Mouse (Mus musculus) heart, embryonic 13.5 days (tissue): Measurements from ENCODE around the gene Olfr1532-ps1. TPM values are rescaled to one million over a fixed set of nuclear protein-coding genes. Genes with fewer than 3 reads are reported as not detected.
"Not testable (repeated sequence)": the region's sequence is repeated elsewhere in the genome, so short reads cannot be mapped to it uniquely, and the experiment has no call there.

Source experiments
- ATAC-seq: fragments of 200-750 bp; cut with Nextera tagmentation; 2 replicates; pipeline ENCODE4 v1.8.0; 2017; ENCODE audit warnings: moderate TSS enrichment; ENCODE audit not compliant: insufficient number of reproducible peaks, low FRiP score, low TSS enrichment; ENCODE audit errors: extremely low read depth
- H3K27ac ChIP-seq: fragments of 300-500 bp; sonication (generic); replicated peaks from 2 replicates; pipeline ENCODE4 v1.5.1; 2015; ENCODE audit warnings: moderate library complexity, mild to moderate bottlenecking, inconsistent platforms
- H3K27me3 ChIP-seq: fragments of 300-500 bp; sonication (generic); replicated peaks from 2 replicates; pipeline ENCODE4 v1.6.1; 2015; ENCODE audit warnings: mild to moderate bottlenecking, inconsistent platforms
- H3K36me3 ChIP-seq: fragments of 300-500 bp; sonication (generic); 2 replicates; pipeline ENCODE4 v1.6.1; 2015; ENCODE audit warnings: mild to moderate bottlenecking, inconsistent platforms
- H3K4me1 ChIP-seq: fragments of 300-500 bp; sonication (generic); 2 replicates; pipeline ENCODE4 v1.6.1; 2015; ENCODE audit warnings: inconsistent platforms
- H3K4me2 ChIP-seq: fragments of 300-500 bp; sonication (generic); 2 replicates; pipeline ENCODE4 v1.6.1; 2015; ENCODE audit warnings: inconsistent platforms, mild to moderate bottlenecking, moderate library complexity
- H3K4me3 ChIP-seq: fragments of 300-500 bp; sonication (generic); 2 replicates; pipeline ENCODE4 v1.5.1; 2015; ENCODE audit warnings: moderate library complexity, mild to moderate bottlenecking, inconsistent platforms
- H3K9ac ChIP-seq: fragments of 300-500 bp; sonication (generic); 2 replicates; pipeline ENCODE4 v1.6.1; 2015; ENCODE audit warnings: inconsistent platforms, mild to moderate bottlenecking, moderate library complexity
- H3K9me3 ChIP-seq: fragments of 300-500 bp; sonication (generic); 2 replicates; pipeline ENCODE4 v1.6.1; 2016; ENCODE audit warnings: inconsistent platforms
- WGBS: fragments of 180-500 bp; shearing (Covaris S2); methylation state at CpG from one replicate; pipeline ENCODE4 v1.1.7; 2015; ENCODE audit warnings: mixed read lengths; 5-methylcytosine and 5-hydroxymethylcytosine counted together
- polyA plus RNA-seq: library from polyadenylated mRNA; unstranded; fragments of >200 nt; fragmentation: Nextera tagmentation; extraction: Ambion mirVana; gene quantifications from 2 replicates; pipeline ENCODE4 v1.2.1, GENCODE M21; 2015

Olfr1532-ps1 gene
- not detected in 2 replicates for polyA plus RNA-seq

DNA sequence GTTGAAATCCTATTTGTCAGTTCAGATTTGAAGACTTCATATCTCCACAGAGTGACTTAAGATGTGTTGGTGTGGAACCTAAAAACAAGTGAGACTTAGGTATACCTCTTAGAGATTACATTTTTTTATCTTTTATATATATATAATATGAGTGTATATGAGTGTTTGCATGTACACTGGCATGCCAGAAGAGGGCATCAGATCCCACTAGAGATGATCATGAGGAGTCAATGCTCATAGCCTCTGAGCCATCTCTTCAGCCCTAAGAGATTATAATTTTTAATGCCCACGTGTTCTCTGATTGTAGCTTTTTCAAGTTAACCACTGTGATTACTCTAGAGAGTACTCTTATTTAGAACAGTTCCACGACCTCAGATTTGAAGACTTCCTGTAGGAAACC, at the start of gene Olfr1532-ps1:
Gene Olfr1532-ps1, plus strand, starts transcription at position 326 of the 400 bp plus-strand sequence.
- Histone ChIP-seq H3K4me3 (no peak within 1 kb of the TSS), H3K36me3 (no peaks in the 10 kb centered on the region), H3K27ac (no peak within 1 kb of the TSS), H3K4me1 (no peaks in the 10 kb centered on the region), H3K9me3 (no peaks in the 10 kb centered on the region), H3K9ac (no peak within 1 kb of the TSS), H3K27me3 (no peaks in the 10 kb centered on the region), H3K4me2 (no peak within 1 kb of the TSS)
- WGBS: 52% methylated on average over 2 of the region's 2 CpGs
- no peak for ATAC-seq

GRCm38 (mm10) chr7:106862885-106863284, 44.9 kb upstream of the Olfr1532-ps1 start, which contains the start of gene Olfr704:
Gene Olfr704, plus strand, starts transcription at chr7:106863185.
- Histone ChIP-seq H3K9ac (no peak within 1 kb of the TSS), H3K9me3 (0 out of 2 replicates have a peak, but pooled peaks cover 4% of the 10 kb centered on the region), H3K36me3 (no peaks in the 10 kb centered on the region), H3K4me1 (no peaks in the 10 kb centered on the region), H3K27ac (no peak within 1 kb of the TSS), H3K4me2 (no peak within 1 kb of the TSS), H3K4me3 (no peak within 1 kb of the TSS), H3K27me3 (no peaks in the 10 kb centered on the region)
- no peak for ATAC-seq

DNA sequence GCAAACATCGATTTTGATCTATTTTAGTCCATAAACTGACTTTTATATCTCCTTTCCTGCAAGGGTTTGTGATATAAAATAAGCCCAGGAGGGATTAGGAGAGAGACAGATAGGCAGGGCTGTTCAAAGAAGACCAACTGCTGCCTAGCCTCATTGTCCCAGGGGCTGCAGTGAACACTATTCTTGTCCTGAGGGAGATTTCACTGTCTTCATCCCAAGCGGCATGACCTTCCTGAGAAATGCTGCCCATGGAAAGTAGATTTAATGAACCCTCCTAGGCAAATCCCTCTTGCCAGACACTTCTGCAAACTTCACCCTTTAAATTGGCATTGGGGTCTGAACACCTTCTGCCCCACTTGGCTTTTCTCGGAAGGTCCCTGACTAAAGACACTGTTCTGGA, 31.0 kb upstream of the Olfr1532-ps1 start, which contains the start of gene Olfr705:
Gene Olfr705, minus strand, starts transcription at position 101 of the 400 bp plus-strand sequence.
- Histone ChIP-seq H3K9ac (no peak within 1 kb of the TSS), H3K27me3 (no peaks in the 10 kb centered on the region), H3K36me3 (no peaks in the 10 kb centered on the region), H3K4me2 (no peak within 1 kb of the TSS), H3K4me1 (no peaks in the 10 kb centered on the region), H3K27ac (no peak within 1 kb of the TSS), H3K4me3 (no peak within 1 kb of the TSS), H3K9me3 (no peaks in the 10 kb centered on the region)
- ATAC-seq: no peak
- 67% methylated on average over 3 of the region's 3 CpGs for WGBS

DNA sequence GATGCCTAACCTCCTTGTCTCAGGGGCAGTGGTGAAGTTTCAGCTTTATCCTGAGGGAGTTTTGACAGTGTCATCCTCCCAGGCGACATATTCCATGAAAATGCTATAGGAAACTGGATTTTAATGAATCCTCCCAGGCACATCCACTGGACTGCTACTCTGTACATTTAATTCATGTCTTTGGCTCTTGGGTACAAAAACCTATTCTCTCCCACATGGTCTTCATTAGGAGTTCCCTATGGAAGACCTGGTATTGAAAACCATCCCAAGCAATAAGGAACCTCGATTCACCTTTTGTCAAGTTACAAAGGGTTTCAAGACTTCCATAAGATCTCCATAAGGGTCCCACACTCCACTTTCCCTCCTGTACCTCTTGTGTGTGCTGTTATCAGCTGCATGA, 19.7 kb upstream of the Olfr1532-ps1 start, which contains the start of gene Olfr706:
Gene Olfr706, minus strand, starts transcription at position 101 of the 400 bp plus-strand sequence.
- no peak within 1 kb of the TSS for H3K27ac ChIP-seq
- no peaks in the 10 kb centered on the region for H3K4me1 ChIP-seq
- no peak within 1 kb of the TSS for H3K4me2 ChIP-seq
- H3K36me3 ChIP-seq: no peaks in the 10 kb centered on the region
- H3K9me3 ChIP-seq: no peaks in the 10 kb centered on the region
- H3K9ac ChIP-seq: no peak within 1 kb of the TSS
- 67% methylated on average over 2 of the region's 2 CpGs for WGBS
- no peak within 1 kb of the TSS for H3K4me3 ChIP-seq
- ATAC-seq: no peak
- no peaks in the 10 kb centered on the region for H3K27me3 ChIP-seq

- WGBS: 77% methylated on average over 3 of the region's 3 CpGs
- not testable (repeated sequence) for ATAC-seq, H3K27me3 ChIP-seq, H3K9me3 ChIP-seq, H3K36me3 ChIP-seq, H3K9ac ChIP-seq, H3K27ac ChIP-seq, H3K4me2 ChIP-seq, H3K4me3 ChIP-seq, H3K4me1 ChIP-seq
Measured at GRCm38 (mm10) chr7:106901141-106901540, 6.7 kb upstream of the Olfr1532-ps1 start, which contains the start of gene Olfr707. Gene Olfr707, minus strand, starts transcription at chr7:106901241.

DNA sequence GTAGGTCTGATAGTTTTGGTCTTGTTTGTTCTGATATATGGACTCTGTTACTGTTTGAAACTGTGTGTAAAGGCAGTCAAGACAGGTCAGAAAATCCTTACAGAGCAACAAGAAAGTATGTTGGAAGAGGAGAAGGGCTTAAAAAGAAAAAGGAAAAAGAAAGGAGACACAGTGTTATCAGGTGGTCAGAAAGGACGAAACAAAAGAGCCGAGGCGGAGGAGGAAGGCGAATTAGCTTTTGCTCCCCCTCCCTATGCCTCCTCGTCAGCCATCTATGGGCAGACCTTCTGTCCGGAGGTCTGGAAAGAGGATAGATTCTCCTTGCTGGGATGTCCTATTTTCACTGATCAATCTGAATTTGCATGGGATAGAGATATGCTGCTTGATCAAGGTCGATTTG, 13.2 kb downstream of the Olfr1532-ps1 start:
- not testable (repeated sequence) for ATAC-seq, H3K9me3 ChIP-seq, H3K27ac ChIP-seq, H3K4me3 ChIP-seq, H3K4me2 ChIP-seq, H3K9ac ChIP-seq, H3K4me1 ChIP-seq, H3K27me3 ChIP-seq, H3K36me3 ChIP-seq
- WGBS: 86% methylated on average over 7 of the region's 7 CpGs

- H3K9me3 ChIP-seq: no peaks in the 10 kb centered on the region
- no peak for ATAC-seq
Measured at GRCm38 (mm10) chr7:106932119-106932518, 24.3 kb downstream of the Olfr1532-ps1 start, which contains the start of gene Olfr709-ps1. Gene Olfr709-ps1, minus strand, starts transcription at chr7:106932219.

GRCm38 (mm10) chr7:106948212-106948611, 40.4 kb downstream of the Olfr1532-ps1 start, which contains the start of gene Olfr710:
Gene Olfr710, minus strand, starts transcription at chr7:106948312.
- no peaks in the 10 kb centered on the region for H3K27me3 ChIP-seq
- no peak within 1 kb of the TSS for H3K4me3 ChIP-seq
- H3K4me2 ChIP-seq: no peak within 1 kb of the TSS
- ATAC-seq: no peak
- no peaks in the 10 kb centered on the region for H3K4me1 ChIP-seq
- no peak within 1 kb of the TSS for H3K27ac ChIP-seq
- no peak within 1 kb of the TSS for H3K9ac ChIP-seq
- no peaks in the 10 kb centered on the region for H3K9me3 ChIP-seq
- WGBS: 65% methylated on average over 3 of the region's 3 CpGs
- no peaks in the 10 kb centered on the region for H3K36me3 ChIP-seq

More at GRCm38 (mm10) chr7:106932119-106932518, 24.3 kb downstream of the Olfr1532-ps1 start, which contains the start of gene Olfr709-ps1:
- Histone ChIP-seq H3K4me1 (no peaks in the 10 kb centered on the region), H3K27ac (no peak within 1 kb of the TSS), H3K27me3 (no peaks in the 10 kb centered on the region), H3K4me2 (no peak within 1 kb of the TSS), H3K4me3 (no peak within 1 kb of the TSS), H3K36me3 (no peaks in the 10 kb centered on the region), H3K9ac (no peak within 1 kb of the TSS)

- no peaks in the 10 kb centered on the region for H3K36me3 ChIP-seq
- H3K4me1 ChIP-seq: no peaks in the 10 kb centered on the region
- H3K4me2 ChIP-seq: no peak within 1 kb of the TSS
- no peak within 1 kb of the TSS for H3K27ac ChIP-seq
- 76% methylated on average over 1 of the region's 1 CpGs for WGBS
- H3K9ac ChIP-seq: no peak within 1 kb of the TSS
- H3K9me3 ChIP-seq: no peaks in the 10 kb centered on the region
- ATAC-seq: no peak
- no peak within 1 kb of the TSS for H3K4me3 ChIP-seq
- H3K27me3 ChIP-seq: no peaks in the 10 kb centered on the region
Measured at GRCm38 (mm10) chr7:106963837-106964236, 56.0 kb downstream of the Olfr1532-ps1 start, which contains the start of gene Olfr6. Gene Olfr6, minus strand, starts transcription at chr7:106963937.

Other genes with a start within 250 kb of the Olfr1532-ps1 start
- not detected in 2 replicates for gene Olfr693, start 227.4 kb upstream of the Olfr1532-ps1 start, polyA plus RNA-seq
- not detected in 2 replicates for gene Olfr694, start 216.2 kb upstream of the Olfr1532-ps1 start, polyA plus RNA-seq
- gene Olfr695, start 191.6 kb upstream of the Olfr1532-ps1 start, polyA plus RNA-seq: not detected in 2 replicates
- gene Olfr697, start 165.6 kb upstream of the Olfr1532-ps1 start, polyA plus RNA-seq: not detected in 2 replicates
- not detected in 2 replicates for gene Olfr698, start 152.6 kb upstream of the Olfr1532-ps1 start, polyA plus RNA-seq
- not detected in 2 replicates for gene Olfr699, start 114.8 kb upstream of the Olfr1532-ps1 start, polyA plus RNA-seq
- not detected in 2 replicates for gene Olfr700, start 99.2 kb upstream of the Olfr1532-ps1 start, polyA plus RNA-seq
- gene Olfr701, start 93.9 kb upstream of the Olfr1532-ps1 start, polyA plus RNA-seq: not detected in 2 replicates
- gene Olfr702, start 74.1 kb upstream of the Olfr1532-ps1 start, polyA plus RNA-seq: not detected in 2 replicates
- not detected in 2 replicates for gene Olfr703, start 64.6 kb upstream of the Olfr1532-ps1 start, polyA plus RNA-seq
- gene Olfr704, start 44.8 kb upstream of the Olfr1532-ps1 start, polyA plus RNA-seq: not detected in 2 replicates
- gene Olfr705, start 31.1 kb upstream of the Olfr1532-ps1 start, polyA plus RNA-seq: not detected in 2 replicates
- gene Olfr706, start 19.8 kb upstream of the Olfr1532-ps1 start, polyA plus RNA-seq: not detected in 2 replicates
- gene Olfr707, start 6.8 kb upstream of the Olfr1532-ps1 start, polyA plus RNA-seq: not detected in 2 replicates
- not detected in 2 replicates for gene Olfr709-ps1, start 24.2 kb downstream of the Olfr1532-ps1 start, polyA plus RNA-seq
- not detected in 2 replicates for gene Olfr710, start 40.3 kb downstream of the Olfr1532-ps1 start, polyA plus RNA-seq
- not detected in 2 replicates for gene Olfr6, start 55.9 kb downstream of the Olfr1532-ps1 start, polyA plus RNA-seq
- gene Olfr711, start 67.5 kb downstream of the Olfr1532-ps1 start, polyA plus RNA-seq: not detected in 2 replicates
- gene Olfr2, start 98.1 kb downstream of the Olfr1532-ps1 start, polyA plus RNA-seq: not detected in 2 replicates
- not detected in 2 replicates for gene Olfr713, start 123.2 kb downstream of the Olfr1532-ps1 start, polyA plus RNA-seq
- not detected in 2 replicates for gene Olfr714, start 163.0 kb downstream of the Olfr1532-ps1 start, polyA plus RNA-seq
- gene Olfr17, start 185.2 kb downstream of the Olfr1532-ps1 start, polyA plus RNA-seq: not detected in 2 replicates
- not detected in 2 replicates for gene Olfr715b, start 202.4 kb downstream of the Olfr1532-ps1 start, polyA plus RNA-seq
- gene Olfr715, start 223.1 kb downstream of the Olfr1532-ps1 start, polyA plus RNA-seq: not detected in 2 replicates
- gene Olfr716, start 230.3 kb downstream of the Olfr1532-ps1 start, polyA plus RNA-seq: not detected in 2 replicates